Mouse (Mus musculus) left cerebral cortex, postnatal 4 days (tissue): Measurements from ENCODE around the gene Phka2. TPM values are rescaled to one million over a fixed set of nuclear protein-coding genes. Genes with fewer than 3 reads are reported as not detected.
A peak's percentile ranks its signal among the peaks of the same experiment; 100 is the strongest.

Source experiments
- DNase-seq: peaks from one replicate; pipeline ENCODE4 v3.0.0-alpha.2; 2022
- intact Hi-C: fragments of 180-260 bp; cut with DNase I; formaldehyde crosslinking; loops from one replicate; pipeline ENCODE4 v1.15.1; 2025
- total RNA-seq, 2 experiments: library from RNA; stranded (reverse); gene quantifications; 2 replicates each; pipeline ENCODE4 v1.2.3; 2021

The Phka2 gene
- 10 to 100 TPM; 18.1 to 22.2 TPM for total RNA-seq

- intact Hi-C loops: no loop called here
- peak; percentile 87 for DNase-seq
Observed at GRCm38 (mm10) chrX:160502048-160503041, at the start of gene Phka2. Phka2 (plus strand) TSS chrX:160502166.

GRCm38 (mm10) chrX:160455686-160456085 is 46.3 kb upstream of the Phka2 start:
- intact Hi-C loops: no loop called here
- no peak for DNase-seq

- no peak for DNase-seq
- intact Hi-C loops: no loop called here
Observed at GRCm38 (mm10) chrX:160471257-160471786, 30.6 kb upstream of the Phka2 start.

- intact Hi-C loops: no loop called here
- DNase-seq: no peak
Observed at GRCm38 (mm10) chrX:160489784-160490183, 12.2 kb upstream of the Phka2 start.

GRCm38 (mm10) chrX:160494333-160494732 is 7.6 kb upstream of the Phka2 start:
- intact Hi-C loops: no loop called here
- DNase-seq: no peak

- intact Hi-C loops: no loop called here
- no peak for DNase-seq
Observed at GRCm38 (mm10) chrX:160494921-160495320, 7.0 kb upstream of the Phka2 start.

- intact Hi-C loops: no loop called here
- no peak for DNase-seq
Observed at GRCm38 (mm10) chrX:160496473-160496872, 5.5 kb upstream of the Phka2 start.

- intact Hi-C loops: no loop called here
- no peak for DNase-seq
Observed at GRCm38 (mm10) chrX:160501095-160501494, 871 bp upstream of the Phka2 start.

GRCm38 (mm10) chrX:160501687-160502047 is 299 bp upstream of the Phka2 start:
- no peak for DNase-seq
- intact Hi-C loops: no loop called here

- intact Hi-C loops: no loop called here
- no peak for DNase-seq
Observed at GRCm38 (mm10) chrX:160509046-160509445, 7.1 kb downstream of the Phka2 start.

- intact Hi-C loops: no loop called here
- no peak for DNase-seq
Observed at GRCm38 (mm10) chrX:160510197-160510596, 8.2 kb downstream of the Phka2 start.

- intact Hi-C loops: no loop called here
- DNase-seq: no peak
Observed at GRCm38 (mm10) chrX:160516027-160516426, 14.1 kb downstream of the Phka2 start.

GRCm38 (mm10) chrX:160542772-160543171 is 40.8 kb downstream of the Phka2 start:
- DNase-seq: no peak

GRCm38 (mm10) chrX:160548875-160549274 is 46.9 kb downstream of the Phka2 start:
- no peak for DNase-seq
- intact Hi-C loops: no loop called here

More at GRCm38 (mm10) chrX:160542772-160543171, 40.8 kb downstream of the Phka2 start:
- intact Hi-C loops: no loop called here

GRCm38 (mm10) chrX:160552066-160552465 is 50.1 kb downstream of the Phka2 start:
- intact Hi-C loops: no loop called here
- no peak for DNase-seq

- intact Hi-C loops: loop anchor here (10.0 kb wide), 1 partner anchor 441 kb away; no protein-coding TSS in a partner anchor
- no peak for DNase-seq
Observed at GRCm38 (mm10) chrX:160583589-160583988, 81.6 kb downstream of the Phka2 start.

GRCm38 (mm10) chrX:160584148-160584838 is 82.3 kb downstream of the Phka2 start:
- DNase-seq: no peak
- intact Hi-C loops: loop anchor here (10.0 kb wide), 1 partner anchor 441 kb away; no protein-coding TSS in a partner anchor

- intact Hi-C loops: loop anchor here (10.0 kb wide), 1 partner anchor 440 kb away; no protein-coding TSS in a partner anchor
- no peak for DNase-seq
Observed at GRCm38 (mm10) chrX:160585110-160585509, 83.1 kb downstream of the Phka2 start.

- intact Hi-C loops: loop anchor here (10.0 kb wide), 1 partner anchor 436 kb away; no protein-coding TSS in a partner anchor
- no peak for DNase-seq
Observed at GRCm38 (mm10) chrX:160588523-160588922, 86.6 kb downstream of the Phka2 start.

GRCm38 (mm10) chrX:160590147-160590546 is 88.2 kb downstream of the Phka2 start:
- intact Hi-C loops: no loop called here
- no peak for DNase-seq

GRCm38 (mm10) chrX:160592933-160593332 is 91.0 kb downstream of the Phka2 start:
- intact Hi-C loops: no loop called here

More at GRCm38 (mm10) chrX:160592933-160593332, 91.0 kb downstream of the Phka2 start:
- DNase-seq: no peak
